Mouse (Mus musculus) midbrain, embryonic 14.5 days (tissue): ENCODE measurements at regions not wholly inside any gene's neighbourhood (a gene's known extent, or its start where the extent isn't known, plus 50 kb on each side); places are given as distances from the start of the nearest gene placed in this dataset.
A peak's percentile ranks its signal among the peaks of the same experiment; 100 is the strongest.

Experiments
- ATAC-seq: fragments of 200-750 bp; cut with Nextera tagmentation; 2 replicates; pipeline ENCODE4 v1.8.0; 2017; ENCODE audit warnings: moderate number of reproducible peaks, moderate library complexity; ENCODE audit not compliant: low FRiP score, low TSS enrichment
- DNase-seq: peaks from one replicate; pipeline ENCODE4 v3.0.0-alpha.2; 2015
- H3K27ac ChIP-seq: fragments of 300-500 bp; sonication (generic); replicated peaks from 2 replicates; pipeline ENCODE4 v1.5.1; 2014; ENCODE audit warnings: mild to moderate bottlenecking, low read depth, low read length, moderate library complexity
- H3K27me3 ChIP-seq: fragments of 300-500 bp; sonication (generic); 2 replicates; pipeline ENCODE4 v1.6.1; 2014; ENCODE audit warnings: low read length, control low read depth, mixed read lengths; ENCODE audit not compliant: control insufficient read depth, insufficient read depth
- H3K36me3 ChIP-seq: fragments of 300-500 bp; sonication (generic); 2 replicates; pipeline ENCODE4 v1.6.1; 2014; ENCODE audit warnings: low read length, control low read depth; ENCODE audit not compliant: control insufficient read depth, insufficient read depth
- H3K4me1 ChIP-seq: fragments of 300-500 bp; sonication (generic); 2 replicates; pipeline ENCODE4 v1.6.1; 2014; ENCODE audit warnings: mild to moderate bottlenecking, antibody characterized with exemption, low read length, control low read depth; ENCODE audit not compliant: control insufficient read depth, insufficient read depth
- H3K4me2 ChIP-seq: fragments of 300-500 bp; sonication (generic); 2 replicates; pipeline ENCODE4 v1.6.1; 2014; ENCODE audit warnings: mild to moderate bottlenecking, low read length, moderate library complexity
- H3K4me3 ChIP-seq: fragments of 300-500 bp; sonication (generic); replicated peaks from 2 replicates; pipeline ENCODE4 v1.5.1; 2014; ENCODE audit warnings: low read depth, low read length
- H3K9ac ChIP-seq: fragments of 300-500 bp; sonication (generic); replicated peaks from 2 replicates; pipeline ENCODE4 v1.6.1; 2014; ENCODE audit warnings: mild to moderate bottlenecking, low read length, moderate library complexity
- H3K9me3 ChIP-seq: fragments of 300-500 bp; sonication (generic); 2 replicates; pipeline ENCODE4 v1.6.1; 2016; ENCODE audit warnings: low read length, control low read depth, mixed read lengths; ENCODE audit not compliant: control insufficient read depth
- WGBS: fragments of 180-500 bp; shearing (Covaris S2); extraction: QIAGEN DNeasy Blood & Tissue Kit; methylation state at CpG from one replicate; pipeline ENCODE4 v1.1.7; 2014; 5-methylcytosine and 5-hydroxymethylcytosine counted together

GRCm38 (mm10) chr16:81774626-81775025 is 574.1 kb downstream of the Ncam2 start:
- H3K4me2 ChIP-seq, result no peak overlapping the region
- H3K9me3 ChIP-seq, result no peaks in the 10 kb centered on the region
- no peaks in the 10 kb centered on the region for H3K36me3 ChIP-seq
- H3K4me3 ChIP-seq, result no peak overlapping the region
- ATAC-seq, result no peak
- H3K4me1 ChIP-seq, result no peaks in the 10 kb centered on the region
- no peaks in the 10 kb centered on the region for H3K27me3 ChIP-seq
- DNase-seq, result no peak
- H3K9ac ChIP-seq, result no peak overlapping the region
- no peak overlapping the region for H3K27ac ChIP-seq

- 92% methylated on average over 6 of the region's 6 CpGs for WGBS
- Histone ChIP-seq H3K4me3 (no peak overlapping the region), H3K36me3 (no peaks in the 10 kb centered on the region), H3K9me3 (no peaks in the 10 kb centered on the region), H3K4me2 (no peak overlapping the region), H3K9ac (no peak overlapping the region), H3K27me3 (no peaks in the 10 kb centered on the region), H3K4me1 (no peaks in the 10 kb centered on the region), H3K27ac (no peak overlapping the region)
- DNase-seq (no peak), ATAC-seq (no peak)
Measured at GRCm38 (mm10) chr16:81793975-81794374, 593.5 kb downstream of the Ncam2 start.

GRCm38 (mm10) chr16:81816898-81817297 is 616.4 kb downstream of the Ncam2 start:
- H3K36me3 ChIP-seq, result no peaks in the 10 kb centered on the region
- no peak for DNase-seq
- no peak overlapping the region for H3K4me3 ChIP-seq
- 84% methylated on average over 3 of the region's 3 CpGs for WGBS
- no peak for ATAC-seq
- H3K27ac ChIP-seq, result no peak overlapping the region
- H3K4me1 ChIP-seq, result no peaks in the 10 kb centered on the region
- no peaks in the 10 kb centered on the region for H3K9me3 ChIP-seq
- H3K4me2 ChIP-seq, result no peak overlapping the region
- H3K9ac ChIP-seq, result no peak overlapping the region
- H3K27me3 ChIP-seq, result no peaks in the 10 kb centered on the region

GRCm38 (mm10) chr16:81838625-81839024 is 638.1 kb downstream of the Ncam2 start:
- no peak overlapping the region for H3K27ac ChIP-seq
- DNase-seq (no peak), ATAC-seq (no peak)
- H3K9ac ChIP-seq, result no peak overlapping the region
- H3K4me2 ChIP-seq, result no peak overlapping the region
- WGBS, result 78% methylated on average over 1 of the region's 1 CpGs
- H3K9me3 ChIP-seq, result no peaks in the 10 kb centered on the region
- H3K4me1 ChIP-seq, result no peaks in the 10 kb centered on the region
- H3K27me3 ChIP-seq, result no peaks in the 10 kb centered on the region
- H3K4me3 ChIP-seq, result no peak overlapping the region
- H3K36me3 ChIP-seq, result no peaks in the 10 kb centered on the region

GRCm38 (mm10) chr16:81879682-81880081 is 679.2 kb downstream of the Ncam2 start:
- no peak overlapping the region for H3K27ac ChIP-seq
- no peak for ATAC-seq
- H3K9me3 ChIP-seq, result no peaks in the 10 kb centered on the region
- H3K9ac ChIP-seq, result no peak overlapping the region
- WGBS, result 86% methylated on average over 4 of the region's 4 CpGs
- no peaks in the 10 kb centered on the region for H3K36me3 ChIP-seq
- no peaks in the 10 kb centered on the region for H3K4me1 ChIP-seq
- no peak overlapping the region for H3K4me3 ChIP-seq
- H3K27me3 ChIP-seq, result no peaks in the 10 kb centered on the region
- DNase-seq, result peak; percentile 8
- H3K4me2 ChIP-seq, result no peak overlapping the region
